Mouse (Mus musculus): ENCODE measurements around the gene Shc1.
"Not testable (repeated sequence)": the region's sequence is repeated elsewhere in the genome, so short reads cannot be mapped to it uniquely, and the experiment has no call there.

GRCm38 (mm10) chr3:89429021-89429420, 10.8 kb downstream of the Shc1 start:
- TF ChIP-seq CTCF (IDR thresholded peaks at IDR 0.05; ENCODE audit: borderline replicate concordance, extremely low read depth, insufficient read depth, insufficient read length); POLR2A (IDR thresholded peaks at IDR 0.05; ENCODE audit: borderline replicate concordance, extremely low read depth, insufficient read depth, insufficient read length, poor library complexity, severe bottlenecking): not testable (repeated sequence)

Data from brain, embryonic 14.5 days (tissue).